Mouse (Mus musculus) thymus, postnatal 0 days (tissue): Measurements from ENCODE around the gene Myo1d. TPM values are rescaled to one million over a fixed set of nuclear protein-coding genes. Genes with fewer than 3 reads are reported as not detected.
"Not testable (repeated sequence)": the region's sequence is repeated elsewhere in the genome, so short reads cannot be mapped to it uniquely, and the experiment has no call there.

Experiments
- DNase-seq: peaks from one replicate; pipeline ENCODE4 v3.0.0-alpha.2; 2015; ENCODE audit warnings: low spot score
- polyA plus RNA-seq: library from polyadenylated mRNA; unstranded; fragments of >200 nt; fragmentation: Nextera tagmentation; extraction: Ambion mirVana; gene quantifications from 2 replicates; pipeline ENCODE4 v1.2.1, GENCODE M21; 2015

Myo1d gene
- polyA plus RNA-seq, 1 experiment from 2014 or later, result 2.8 TPM

- no peak for DNase-seq
Measured at GRCm38 (mm10) chr11:80483536-80484067, 296.2 kb downstream of the Myo1d start.

GRCm38 (mm10) chr11:80482921-80483320 lies 296.9 kb downstream of the Myo1d start:
- no peak for DNase-seq

GRCm38 (mm10) chr11:80482347-80482746 lies 297.5 kb downstream of the Myo1d start:
- no peak for DNase-seq

- no peak for DNase-seq
Measured at GRCm38 (mm10) chr11:80481409-80482050, 298.3 kb downstream of the Myo1d start.

GRCm38 (mm10) chr11:80479906-80480866 lies 299.6 kb downstream of the Myo1d start:
- no peak for DNase-seq

- no peak for DNase-seq
Measured at GRCm38 (mm10) chr11:80479425-80479824, 300.4 kb downstream of the Myo1d start.

- DNase-seq, result no peak
Measured at GRCm38 (mm10) chr11:80478694-80479412, 301.0 kb downstream of the Myo1d start.

- no peak for DNase-seq
Measured at GRCm38 (mm10) chr11:80477341-80478199, 302.3 kb downstream of the Myo1d start.

GRCm38 (mm10) chr11:80476222-80477189 lies 303.3 kb downstream of the Myo1d start, which contains the start of gene Cdk5r1:
Gene Cdk5r1, plus strand, starts transcription at chr11:80477023.
- peak; percentile 97 for DNase-seq

GRCm38 (mm10) chr11:80475544-80475943 lies 304.3 kb downstream of the Myo1d start:
- no peak for DNase-seq

- no peak for DNase-seq
Measured at GRCm38 (mm10) chr11:80474846-80475245, 305.0 kb downstream of the Myo1d start.

- peak; percentile 47 for DNase-seq
Measured at GRCm38 (mm10) chr11:80474175-80474691, 305.6 kb downstream of the Myo1d start.

GRCm38 (mm10) chr11:80471836-80472605 lies 307.8 kb downstream of the Myo1d start:
- no peak for DNase-seq

- not testable (repeated sequence) for DNase-seq
Measured at GRCm38 (mm10) chr11:80463605-80464130, 316.2 kb downstream of the Myo1d start.

- DNase-seq, result no peak
Measured at GRCm38 (mm10) chr11:80453198-80453597, 326.6 kb downstream of the Myo1d start.

GRCm38 (mm10) chr11:80452242-80452641 lies 327.6 kb downstream of the Myo1d start:
- no peak for DNase-seq

GRCm38 (mm10) chr11:80449859-80450258 lies 330.0 kb downstream of the Myo1d start:
- no peak for DNase-seq

- no peak for DNase-seq
Measured at GRCm38 (mm10) chr11:80446916-80447315, 332.9 kb downstream of the Myo1d start.
